Mouse (Mus musculus) brown adipose tissue, adult 24 weeks (tissue): ENCODE results near the gene Rtl8b. TPM values are rescaled to one million over a fixed set of nuclear protein-coding genes. Genes with fewer than 3 reads are reported as not detected.
"Not testable (repeated sequence)": the region's sequence is repeated elsewhere in the genome, so short reads cannot be mapped to it uniquely, and the experiment has no call there.

Source experiments
- H3K27ac ChIP-seq: fragments of 200-500 bp; replicated peaks from 2 replicates; pipeline ENCODE4 v1.5.1; 2012; ENCODE audit warnings: low read depth, mild to moderate bottlenecking, low read length
- H3K4me1 ChIP-seq: fragments of 200-500 bp; 2 replicates; pipeline ENCODE4 v1.6.1; 2012; ENCODE audit warnings: low read length, mixed read lengths; ENCODE audit not compliant: control insufficient read depth, insufficient read depth, insufficient read length
- H3K4me3 ChIP-seq: fragments of 200-500 bp; 2 replicates; pipeline ENCODE4 v1.5.1; 2012; ENCODE audit warnings: low read depth, mild to moderate bottlenecking, low read length, moderate library complexity; ENCODE audit not compliant: insufficient read depth
- polyA plus RNA-seq: library from polyadenylated mRNA; stranded (reverse); fragments of >200 nt; gene quantifications from 2 replicates; pipeline ENCODE4 v1.2.4, GENCODE M21; 2012; ENCODE audit not compliant: missing spikeins, insufficient read depth, insufficient read length

The Rtl8b gene
- 15.3 and 19.4 TPM in 2 replicates for polyA plus RNA-seq

DNA sequence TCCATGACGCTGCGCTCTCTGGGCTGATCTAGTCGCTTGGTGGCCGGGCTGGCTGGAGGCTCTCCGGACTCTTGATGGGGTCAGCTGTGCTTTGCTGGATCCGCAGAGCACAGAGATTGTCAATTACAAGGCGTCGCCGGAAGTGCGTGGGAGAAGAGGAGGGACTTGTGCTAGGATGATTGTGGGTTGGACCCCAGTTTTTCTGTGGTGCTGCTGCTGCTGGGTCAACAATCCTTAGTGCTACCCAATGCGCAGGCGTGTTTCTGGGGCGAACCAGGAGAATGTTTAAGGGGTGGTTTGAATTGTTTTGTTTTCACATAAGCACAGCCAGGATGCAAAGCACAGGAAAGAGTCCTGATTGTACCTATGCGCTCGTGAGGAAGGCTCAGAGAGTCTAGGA, at the start of gene Rtl8b:
Gene Rtl8b, minus strand, starts transcription at position 115 of the 400 bp plus-strand sequence.
- peak within 1 kb of the TSS; percentile 63; the same call in 1 of the 2 replicates for H3K27ac ChIP-seq
- no peaks in the 10 kb centered on the region for H3K4me1 ChIP-seq
- H3K4me3 ChIP-seq, result peak within 1 kb of the TSS; percentile 66

DNA sequence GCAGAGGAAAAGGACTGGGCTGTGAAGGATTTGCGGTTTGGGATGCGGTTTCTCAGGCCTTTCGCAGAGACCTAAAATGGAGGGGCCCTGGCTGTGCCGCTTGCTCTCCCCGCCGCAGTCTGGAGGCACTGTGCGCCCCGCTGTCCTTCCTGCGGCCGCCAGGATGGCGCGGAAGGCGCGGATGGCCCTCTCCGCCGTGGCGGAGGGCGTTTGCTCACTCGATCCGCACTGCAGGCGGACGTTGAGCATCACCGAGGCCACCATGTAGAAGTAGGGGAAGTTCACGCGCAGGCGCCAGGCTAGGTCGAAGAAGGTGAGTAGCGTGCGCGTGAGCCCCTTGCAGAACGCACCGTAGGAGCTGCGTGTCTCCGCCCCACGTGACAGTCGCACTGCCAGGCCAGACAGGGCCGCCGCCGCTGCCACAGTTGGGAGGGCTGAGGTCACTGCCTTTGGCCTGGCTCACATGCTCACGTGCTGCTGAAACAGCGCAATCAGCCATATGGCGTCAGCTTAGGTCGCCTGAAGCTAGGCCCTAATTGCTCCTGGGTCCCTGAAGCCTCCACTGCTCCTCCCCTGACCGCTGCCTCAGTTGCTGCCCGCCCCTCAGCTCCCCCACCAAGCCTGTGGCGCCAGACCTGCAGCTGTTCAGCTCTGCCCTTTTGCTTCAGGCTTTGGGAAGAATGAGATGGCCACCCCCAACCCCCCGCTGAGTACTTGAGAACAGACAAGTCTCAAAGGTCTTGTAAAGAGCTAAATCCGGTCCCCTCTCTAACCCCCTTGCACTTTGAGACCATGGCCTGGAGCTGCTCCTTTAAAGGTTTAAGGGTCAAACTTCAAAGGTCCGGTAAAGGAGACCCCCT, 46.3 kb upstream of the Rtl8b start:
- peak overlapping the region; percentile 46 for H3K4me3 ChIP-seq
- H3K27ac ChIP-seq, result no peak overlapping the region
- no peaks in the 10 kb centered on the region for H3K4me1 ChIP-seq

DNA sequence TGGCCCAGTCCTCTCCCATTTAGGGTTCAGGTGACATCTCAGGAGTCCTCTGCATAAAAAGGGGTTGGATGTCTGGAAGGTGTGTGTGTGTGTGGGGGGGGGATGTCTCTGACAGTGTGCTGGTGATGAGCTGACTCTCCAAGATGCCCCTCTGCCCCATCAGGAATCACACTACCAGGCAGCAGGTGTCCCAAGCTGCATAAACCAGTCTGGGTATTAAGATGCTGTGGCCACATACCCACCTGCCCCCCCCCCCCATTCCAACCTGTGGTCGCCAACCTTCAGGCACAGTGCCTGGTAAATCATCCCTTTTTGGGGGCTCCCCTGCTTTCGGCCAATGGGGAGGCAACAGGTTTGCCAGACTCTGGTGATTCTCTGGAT, 45.7 kb upstream of the Rtl8b start:
- Histone ChIP-seq H3K4me3 (no peak overlapping the region; the same call in 1 of the 2 replicates), H3K4me1 (no peaks in the 10 kb centered on the region), H3K27ac (no peak overlapping the region)

DNA sequence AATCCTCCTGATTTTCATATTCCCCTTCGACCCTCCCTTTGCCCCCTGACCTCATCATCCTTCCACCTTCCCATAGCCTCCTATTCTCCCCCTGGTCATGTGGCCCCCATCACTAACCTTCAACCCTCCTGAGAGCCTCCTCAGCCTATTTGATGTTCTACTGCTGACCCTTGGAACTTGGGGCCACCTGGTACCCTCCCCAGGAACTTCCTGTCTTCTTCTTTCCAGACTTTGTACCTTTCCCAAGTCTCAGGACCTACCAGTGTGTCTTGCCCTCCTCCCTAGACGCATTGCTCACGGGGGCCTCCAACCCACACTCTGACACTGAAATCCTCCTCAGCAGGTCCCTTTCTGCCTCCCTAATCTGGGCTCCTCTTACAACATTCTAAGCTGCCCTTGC, 32.5 kb upstream of the Rtl8b start:
- Histone ChIP-seq H3K27ac (no peak overlapping the region), H3K4me1 (no peaks in the 10 kb centered on the region)

DNA sequence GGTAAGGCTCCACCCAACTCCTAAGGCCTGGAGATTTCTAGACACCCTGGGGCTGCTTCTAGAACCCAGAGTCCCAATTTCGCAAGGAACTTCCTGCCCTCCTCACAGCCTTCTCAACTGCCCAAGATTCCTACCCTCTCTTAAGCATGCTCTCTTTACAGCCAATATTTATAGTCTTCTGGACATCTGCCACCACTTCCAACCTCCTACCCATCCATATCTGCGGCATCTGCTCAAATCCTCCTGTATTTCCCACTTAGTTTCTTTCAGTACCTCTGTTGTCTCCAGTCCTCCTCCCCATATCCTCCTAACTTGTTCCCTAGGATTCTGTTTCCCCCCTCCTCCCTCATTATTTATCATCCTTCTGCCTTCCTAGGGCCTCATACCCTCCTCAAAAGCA, 29.0 kb upstream of the Rtl8b start:
- H3K4me3 ChIP-seq, result no peak overlapping the region
- H3K4me1 ChIP-seq, result no peaks in the 10 kb centered on the region
- H3K27ac ChIP-seq, result no peak overlapping the region

More for the DNA sequence above, 32.5 kb upstream of the Rtl8b start:
- no peak overlapping the region for H3K4me3 ChIP-seq

DNA sequence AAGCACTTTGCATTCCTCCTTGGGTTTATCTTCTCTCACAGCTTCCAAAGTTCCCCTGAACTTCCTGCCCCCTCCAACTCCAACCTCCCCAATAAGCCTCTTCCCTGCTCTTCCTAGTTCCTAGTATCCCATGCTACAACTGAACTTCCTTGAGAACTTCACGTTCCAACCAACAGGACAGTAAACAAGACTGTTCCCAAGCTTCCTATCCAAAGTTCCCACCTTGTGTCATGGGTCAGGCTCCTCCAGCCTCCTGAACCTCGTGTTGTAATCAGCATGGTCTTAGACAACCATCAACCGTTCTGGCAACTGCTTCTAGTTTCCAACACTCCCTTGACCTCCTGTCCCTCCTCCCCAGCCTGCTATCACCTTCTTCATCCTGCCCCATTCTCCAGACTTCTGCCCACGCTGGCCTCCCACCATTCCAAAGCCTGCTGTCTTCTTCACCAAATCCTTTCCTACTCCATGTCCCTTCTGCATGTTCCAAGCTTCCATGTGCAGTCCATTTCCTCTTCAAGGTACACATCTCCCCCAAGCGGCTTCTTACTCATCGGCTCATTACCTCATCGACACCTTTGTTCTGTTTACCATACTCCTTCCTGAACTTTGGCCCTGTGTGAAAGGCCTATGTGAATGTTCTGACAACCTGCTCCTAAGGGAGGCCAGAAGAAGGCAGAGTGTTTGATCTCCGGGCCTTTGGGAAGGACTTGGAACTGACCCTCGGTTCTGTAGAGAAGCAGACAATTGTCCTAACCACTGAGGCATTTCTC, 24.0 kb upstream of the Rtl8b start:
- H3K27ac ChIP-seq, result no peak overlapping the region
- H3K4me3 ChIP-seq, result no peak overlapping the region

DNA sequence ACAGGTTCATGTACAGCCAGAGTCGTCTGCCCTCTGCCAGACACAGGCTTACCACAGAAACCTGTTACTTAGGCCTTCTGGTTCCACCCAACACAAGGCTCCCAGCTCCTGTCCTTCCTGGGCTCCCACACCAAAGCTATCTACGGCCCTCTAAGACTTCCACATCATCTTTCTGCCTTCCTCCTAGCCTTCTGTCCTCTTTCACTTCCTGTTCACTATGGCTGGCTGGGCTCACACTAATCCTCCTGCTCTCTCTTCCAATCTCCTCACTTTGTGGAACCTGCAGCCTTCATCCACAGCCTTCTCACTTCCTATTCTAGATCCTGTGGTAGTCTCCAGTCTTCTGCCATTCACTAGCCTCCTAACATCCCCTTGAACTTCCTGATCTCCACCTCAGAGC, 22.9 kb upstream of the Rtl8b start:
- Histone ChIP-seq H3K4me3 (no peak overlapping the region), H3K4me1 (no peaks in the 10 kb centered on the region), H3K27ac (no peak overlapping the region)

More for the DNA sequence above, 24.0 kb upstream of the Rtl8b start:
- H3K4me1 ChIP-seq, result no peaks in the 10 kb centered on the region

DNA sequence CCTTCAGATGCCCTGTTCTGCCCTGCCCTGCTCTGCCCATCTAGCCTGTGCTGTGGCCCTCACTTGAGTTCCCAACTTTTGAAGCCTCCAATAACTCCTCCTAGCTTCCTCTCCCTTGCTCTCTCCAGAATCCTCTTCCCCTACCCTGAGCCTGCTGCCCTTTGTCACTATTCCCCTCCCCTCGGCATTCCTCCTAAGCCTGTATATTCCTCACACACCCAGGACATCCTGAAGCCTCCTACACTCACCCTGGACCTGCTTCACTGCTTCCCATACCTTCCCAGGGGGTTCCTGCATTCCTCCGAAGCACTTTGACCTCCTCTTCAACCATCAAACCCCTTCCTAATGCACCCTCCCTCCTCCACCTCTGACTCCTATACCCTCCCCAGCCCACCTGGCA, 21.9 kb upstream of the Rtl8b start:
- Histone ChIP-seq H3K4me1 (no peaks in the 10 kb centered on the region), H3K4me3 (no peak overlapping the region), H3K27ac (no peak overlapping the region)

DNA sequence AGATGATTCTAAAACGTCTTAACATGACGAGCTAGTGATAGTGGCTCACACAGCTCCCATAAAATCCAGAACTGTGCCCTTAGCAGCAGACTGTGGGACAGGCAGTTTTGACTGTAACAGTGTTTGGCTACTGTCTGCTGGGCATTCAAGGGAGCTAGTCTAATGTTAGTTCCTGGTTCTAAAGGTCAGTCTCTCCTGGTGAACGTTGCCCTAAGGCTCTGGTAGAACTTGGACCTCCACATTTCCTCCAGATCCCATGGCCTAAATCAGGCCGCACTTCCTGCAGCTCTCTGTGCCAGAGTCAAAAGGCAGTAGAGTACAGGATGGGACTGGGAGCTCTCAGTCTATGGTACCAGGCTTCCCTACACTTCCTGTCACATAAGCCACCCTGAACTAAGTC, 14.5 kb upstream of the Rtl8b start:
- H3K4me1 ChIP-seq, H3K4me3 ChIP-seq, H3K27ac ChIP-seq: not testable (repeated sequence)

DNA sequence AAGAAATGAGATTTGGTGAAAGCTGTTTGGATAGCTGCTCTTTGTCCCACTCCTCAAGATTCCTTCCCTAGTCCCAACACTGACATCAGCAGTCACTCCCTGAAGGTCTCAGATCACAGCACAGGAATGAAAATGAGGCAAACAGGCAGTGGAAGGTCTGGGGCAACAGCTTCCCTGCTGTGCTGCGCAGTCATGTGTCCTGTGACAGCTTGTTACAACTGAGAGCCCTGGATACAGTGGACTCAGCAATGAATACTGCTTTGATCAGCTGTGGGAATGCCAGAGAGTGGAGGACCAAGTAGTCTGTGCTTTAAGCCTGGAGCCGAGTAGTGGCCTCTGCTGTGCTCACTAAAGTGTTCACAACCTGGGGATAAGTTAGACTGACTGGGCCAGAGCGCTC, 12.4 kb upstream of the Rtl8b start:
- not testable (repeated sequence) for H3K27ac ChIP-seq, H3K4me3 ChIP-seq, H3K4me1 ChIP-seq

DNA sequence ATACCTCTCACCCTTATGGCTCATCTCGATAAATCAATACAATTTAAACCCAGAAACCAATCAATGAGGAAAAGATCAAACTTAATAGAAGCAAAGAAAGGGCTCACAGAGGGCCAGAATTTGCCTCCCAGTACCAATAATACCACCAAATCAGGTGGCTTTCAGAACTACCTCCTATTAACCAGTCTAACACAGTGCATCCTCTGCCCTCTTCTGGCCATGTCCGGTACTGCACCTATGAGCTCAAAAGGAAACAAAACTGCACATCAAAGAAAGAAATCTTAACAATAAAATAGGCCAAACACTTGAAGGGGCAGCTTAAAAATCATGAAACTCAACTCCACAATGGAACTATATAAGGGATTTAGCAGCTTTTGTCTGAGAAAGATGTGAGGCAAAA, 6.7 kb upstream of the Rtl8b start:
- H3K4me1 ChIP-seq, H3K4me3 ChIP-seq, H3K27ac ChIP-seq: not testable (repeated sequence)

DNA sequence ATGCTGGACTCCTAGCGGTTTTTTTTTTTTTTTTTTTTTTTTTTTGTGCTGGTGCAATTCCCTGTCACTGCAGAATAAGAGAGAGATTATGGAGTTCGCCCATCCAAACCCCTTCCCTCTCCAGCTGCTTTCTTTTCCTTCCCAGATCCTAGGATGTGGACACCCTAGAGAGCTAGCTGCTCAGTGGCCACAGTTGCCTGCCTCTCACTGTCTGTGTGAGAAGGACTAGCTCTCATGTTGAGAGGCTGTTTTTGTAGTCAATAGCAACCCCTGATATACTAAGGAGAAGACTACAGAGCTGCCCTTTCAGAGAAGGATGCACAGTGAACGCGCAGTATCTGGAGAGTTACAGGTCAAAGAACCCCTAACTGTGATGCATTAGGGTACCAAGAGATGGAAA, 488 bp upstream of the Rtl8b start:
- H3K4me3 ChIP-seq, result peak overlapping the region; percentile 66
- peak overlapping the region; percentile 63; the same call in 1 of the 2 replicates for H3K27ac ChIP-seq
- H3K4me1 ChIP-seq, result not testable (repeated sequence)

DNA sequence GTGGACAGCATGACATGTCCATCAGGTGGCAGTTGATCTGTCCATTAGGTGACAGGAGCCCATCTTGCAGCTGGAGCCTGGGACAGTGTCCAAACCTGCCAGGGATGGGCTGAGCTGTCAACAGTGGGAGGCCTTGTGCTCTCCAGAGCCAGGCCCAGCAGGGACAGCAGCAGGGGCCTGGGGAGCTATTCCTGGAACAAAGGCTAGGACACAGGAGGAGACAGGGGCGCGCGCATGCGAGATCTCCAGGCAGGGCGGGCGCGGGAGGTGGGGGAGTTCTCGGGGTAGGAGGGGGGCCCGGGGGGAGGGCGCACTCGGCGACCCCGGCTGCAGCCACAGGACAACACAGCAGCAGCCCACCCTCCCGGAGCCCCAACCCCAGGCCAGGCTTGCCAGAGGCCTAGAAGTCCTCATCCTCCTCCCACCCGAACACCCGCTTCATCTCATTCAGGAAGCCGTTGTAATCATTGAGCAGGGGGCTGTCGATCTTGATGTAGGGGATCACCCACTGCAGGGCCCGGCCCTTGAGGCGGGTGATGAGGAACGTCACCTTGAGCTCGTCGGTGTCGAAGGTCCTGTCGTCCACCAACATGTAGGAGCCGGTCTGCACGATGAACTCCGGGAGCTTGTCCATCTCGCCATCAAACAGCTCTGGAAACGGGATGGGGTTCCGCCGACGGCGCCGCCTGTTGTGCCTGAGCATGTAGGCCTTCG, 494 bp downstream of the Rtl8b start:
- H3K4me1 ChIP-seq, H3K27ac ChIP-seq: not testable (repeated sequence)
- peak overlapping the region; percentile 66 for H3K4me3 ChIP-seq

DNA sequence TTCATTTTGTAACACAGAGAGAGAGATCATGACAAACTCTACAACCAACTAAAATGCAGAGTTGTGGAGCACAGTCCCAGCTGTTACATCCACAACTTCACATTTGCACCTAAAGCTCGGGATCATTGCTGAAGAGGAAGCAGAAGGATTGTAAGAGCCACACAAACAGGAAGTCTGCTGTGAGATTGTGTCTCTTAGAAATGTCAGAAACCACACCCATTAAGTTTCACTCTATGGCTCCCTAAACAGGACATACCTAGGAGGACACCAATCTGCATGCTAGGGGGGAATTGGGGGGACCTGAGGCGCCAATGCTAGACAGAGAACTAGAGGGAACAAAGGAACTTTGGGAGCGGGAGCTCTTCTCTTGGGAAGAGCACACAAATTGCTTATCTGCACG, 17.3 kb downstream of the Rtl8b start:
- not testable (repeated sequence) for H3K4me3 ChIP-seq, H3K27ac ChIP-seq, H3K4me1 ChIP-seq

DNA sequence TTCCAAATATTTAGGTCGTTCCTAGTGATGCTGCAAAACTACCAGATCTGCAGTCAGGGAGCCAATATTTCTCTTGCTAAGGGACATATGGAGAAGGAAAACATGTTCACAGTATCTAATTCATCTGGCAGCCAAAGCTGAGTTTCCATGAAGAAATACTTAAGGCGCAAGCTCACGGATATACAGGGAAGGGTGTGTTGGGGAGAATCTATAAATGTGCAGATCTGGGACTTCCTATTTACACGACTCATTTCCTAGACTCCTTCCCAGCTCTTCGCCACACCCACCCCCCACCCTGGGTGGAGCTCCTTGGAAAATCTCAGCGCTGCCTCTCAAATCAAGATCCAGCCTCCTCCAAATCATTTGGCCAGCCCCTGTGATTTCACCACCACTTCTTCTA, 24.3 kb downstream of the Rtl8b start:
- no peak overlapping the region for H3K4me3 ChIP-seq
- H3K4me1 ChIP-seq, result no peaks in the 10 kb centered on the region
- 0 out of 2 replicates have a peak overlapping the region, but pooled peaks have one; percentile 4 for H3K27ac ChIP-seq
